In the genomic region with DNA sequence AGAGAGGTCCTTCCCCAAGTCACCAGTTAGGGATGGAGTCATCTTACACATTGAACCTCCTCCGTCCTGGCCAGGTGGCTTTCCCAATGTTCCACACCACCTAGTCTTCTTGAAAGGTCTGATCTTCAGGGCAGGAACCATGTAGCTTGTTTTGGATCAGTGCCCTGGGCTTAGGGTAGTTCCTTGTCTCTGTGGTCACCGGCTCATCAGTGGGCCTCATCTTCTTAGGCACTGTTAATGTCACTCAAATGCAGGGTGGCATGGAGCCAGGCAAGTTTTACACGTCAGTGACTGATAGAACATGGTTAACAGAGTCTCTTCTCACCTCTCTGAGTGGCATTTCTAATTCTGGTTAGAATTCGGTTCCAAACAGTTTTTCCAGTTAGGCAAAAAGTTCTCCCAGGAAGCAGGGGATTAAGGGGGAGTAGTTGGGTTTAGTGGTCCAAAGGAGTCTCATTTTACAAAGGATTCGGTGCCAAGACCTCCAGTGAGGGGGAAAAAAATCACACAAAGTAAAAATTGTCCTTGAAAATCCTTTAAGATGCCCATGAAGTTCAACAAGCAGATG, we compare ENCODE assay signal across 17 mouse cellular contexts. TPM values are rescaled to one million over a fixed set of nuclear protein-coding genes. Genes with fewer than 3 reads are reported as not detected.
DNase-seq lines count a peak whose midpoint lies in the region; ATAC-seq and TF ChIP-seq lines count a peak whose summit lies in the region.
"Had no signal": no experiment of that assay in that cellular context is flagged by ENCODE, and none has a peak within 500 bp of the region (broad histone marks: within the 10 kb centered on the region; RNA-seq: fewer than 3 reads in every experiment).

No protein-coding gene starts in this region.

- no peak for TF ChIP-seq CTCF in stomach, postnatal 0 days (IDR thresholded peaks at IDR 0.05; ENCODE audit: low read depth)

- H3K27me3 ChIP-seq in heart, embryonic 12.5 days (replicated peaks): no peaks in the 10 kb centered on the region
- H3K27me3 ChIP-seq in lung, embryonic 16.5 days (ENCODE audit: control insufficient read depth, insufficient read depth, low read depth, low read length): no peaks in the 10 kb centered on the region
- H3K27me3 ChIP-seq in embryonic facial prominence, embryonic 15.5 days: no peaks in the 10 kb centered on the region
- no peaks in the 10 kb centered on the region for H3K27me3 ChIP-seq in stomach, postnatal 0 days (ENCODE audit: control insufficient read depth, insufficient read depth, low read length)
- H3K27me3 ChIP-seq: forebrain, embryonic 12.5 days; hindbrain, embryonic 15.5 days; midbrain, embryonic 12.5 days; neural tube, embryonic 12.5 days had no signal

- no peak overlapping the region for H3K4me2 ChIP-seq in heart, embryonic 12.5 days
- H3K4me2 ChIP-seq in lung, embryonic 16.5 days (ENCODE audit: low read depth, low read length): no peak overlapping the region
- no peak overlapping the region for H3K4me2 ChIP-seq in embryonic facial prominence, embryonic 15.5 days (replicated peaks)
- no peak overlapping the region for H3K4me2 ChIP-seq in stomach, postnatal 0 days (replicated peaks; ENCODE audit: low read depth)
- H3K4me2 ChIP-seq: forebrain, embryonic 12.5 days; hindbrain, embryonic 15.5 days; midbrain, embryonic 12.5 days; neural tube, embryonic 12.5 days had no signal

- no peak for DNase-seq in heart, adult 18-20 months
- DNase-seq in lung, postnatal 4 days: no peak
- no peak for DNase-seq in stomach, postnatal 0 days (ENCODE audit: low spot score)
- no peak for DNase-seq in embryo, embryonic 10.5 days (ENCODE audit: low spot score)
- DNase-seq in adrenal gland, adult (ENCODE audit: inconsistent age in 2 of 2, low spot score in 1 of 2): no peak
- DNase-seq: adrenal gland, adult 2 months; gastrocnemius, postnatal 14 days; retina, postnatal 1 day; thymus, postnatal 14 days had no signal

- H3K27ac ChIP-seq in heart, embryonic 12.5 days (ENCODE audit: poor library complexity, severe bottlenecking): peak overlapping the region; percentile 79
- peak overlapping the region; percentile 44 for H3K27ac ChIP-seq in lung, embryonic 16.5 days (ENCODE audit: low read length)
- peak overlapping the region; percentile 58 for H3K27ac ChIP-seq in embryonic facial prominence, embryonic 15.5 days (replicated peaks)
- peak overlapping the region; percentile 24; the same call in 1 of the 2 replicates for H3K27ac ChIP-seq in stomach, postnatal 0 days (replicated peaks)
- H3K27ac ChIP-seq: forebrain, embryonic 12.5 days; hindbrain, embryonic 15.5 days; layer of hippocampus, adult 2 months; midbrain, embryonic 12.5 days; neural tube, embryonic 12.5 days had no signal

- TF ChIP-seq EP300 in stomach, postnatal 0 days (optimal IDR thresholded peaks at IDR 0.05): no peak

- H3K4me1 ChIP-seq in heart, embryonic 12.5 days (replicated peaks): peaks cover 47% of the 10 kb centered on the region
- peaks cover 32% of the 10 kb centered on the region for H3K4me1 ChIP-seq in lung, embryonic 16.5 days (replicated peaks; ENCODE audit: control insufficient read depth, insufficient read depth, low read length)
- peaks cover 28% of the 10 kb centered on the region for H3K4me1 ChIP-seq in embryonic facial prominence, embryonic 15.5 days
- peaks cover 7% of the 10 kb centered on the region; the same call in 1 of the 2 replicates for H3K4me1 ChIP-seq in stomach, postnatal 0 days (replicated peaks; ENCODE audit: control insufficient read depth, insufficient read depth)

- H3K9me3 ChIP-seq in heart, embryonic 12.5 days (replicated peaks): no peaks in the 10 kb centered on the region
- no peaks in the 10 kb centered on the region for H3K9me3 ChIP-seq in lung, embryonic 16.5 days (ENCODE audit: control insufficient read depth, low read length)
- no peaks in the 10 kb centered on the region for H3K9me3 ChIP-seq in embryonic facial prominence, embryonic 15.5 days (replicated peaks)
- no peaks in the 10 kb centered on the region for H3K9me3 ChIP-seq in stomach, postnatal 0 days (ENCODE audit: control insufficient read depth, low read length)
- H3K9me3 ChIP-seq: forebrain, embryonic 12.5 days; hindbrain, embryonic 15.5 days; midbrain, embryonic 12.5 days; neural tube, embryonic 12.5 days had no signal

- no peaks in the 10 kb centered on the region for H3K36me3 ChIP-seq in heart, embryonic 12.5 days
- no peaks in the 10 kb centered on the region for H3K36me3 ChIP-seq in lung, embryonic 16.5 days (ENCODE audit: control insufficient read depth, insufficient read depth, low read length)
- H3K36me3 ChIP-seq in embryonic facial prominence, embryonic 15.5 days: no peaks in the 10 kb centered on the region
- H3K36me3 ChIP-seq in stomach, postnatal 0 days (ENCODE audit: control insufficient read depth, insufficient read depth, low read length): no peaks in the 10 kb centered on the region
- H3K36me3 ChIP-seq: forebrain, embryonic 12.5 days; hindbrain, embryonic 15.5 days; midbrain, embryonic 12.5 days; neural tube, embryonic 12.5 days had no signal

- WGBS in heart, embryonic 12.5 days: 40% methylated on average over 5 of the region's 5 CpGs
- 40% methylated on average over 5 of the region's 5 CpGs for WGBS in lung, embryonic 16.5 days
- WGBS in embryonic facial prominence, embryonic 15.5 days: 29% methylated on average over 5 of the region's 5 CpGs
- WGBS in stomach, postnatal 0 days: 58% methylated on average over 5 of the region's 5 CpGs

- H3K4me3 ChIP-seq in heart, embryonic 12.5 days: no peak overlapping the region
- H3K4me3 ChIP-seq in lung, embryonic 16.5 days (ENCODE audit: low read length): no peak overlapping the region
- H3K4me3 ChIP-seq in embryonic facial prominence, embryonic 15.5 days (replicated peaks): no peak overlapping the region
- H3K4me3 ChIP-seq in stomach, postnatal 0 days (ENCODE audit: low read depth, low read length): no peak overlapping the region
- H3K4me3 ChIP-seq: forebrain, embryonic 12.5 days; hindbrain, embryonic 15.5 days; layer of hippocampus, adult 2 months; midbrain, embryonic 12.5 days; neural tube, embryonic 12.5 days had no signal

- no peak overlapping the region for H3K9ac ChIP-seq in heart, embryonic 12.5 days
- no peak overlapping the region for H3K9ac ChIP-seq in lung, embryonic 16.5 days (ENCODE audit: low read length)
- no peak overlapping the region for H3K9ac ChIP-seq in embryonic facial prominence, embryonic 15.5 days
- H3K9ac ChIP-seq in stomach, postnatal 0 days (ENCODE audit: low read length): no peak overlapping the region
- H3K9ac ChIP-seq: forebrain, embryonic 12.5 days; hindbrain, embryonic 15.5 days; midbrain, embryonic 12.5 days; neural tube, embryonic 12.5 days had no signal

- ATAC-seq in heart, embryonic 12.5 days (ENCODE audit: insufficient number of reproducible peaks, low FRiP score): no peak
- ATAC-seq in lung, embryonic 16.5 days (ENCODE audit: low read depth): no peak
- ATAC-seq in embryonic facial prominence, embryonic 15.5 days (ENCODE audit: insufficient number of reproducible peaks, low FRiP score, low TSS enrichment, low read depth): no peak
- no peak for ATAC-seq in stomach, postnatal 0 days (ENCODE audit: low FRiP score, low TSS enrichment)

RNA-seq across cellular contexts. Expression of a gene that starts 26.2 kb away (rescaled TPM):
- 2.0 and 2.7 TPM in 2 replicates for polyA plus RNA-seq in heart, embryonic 12.5 days (2016; fragmentation: Nextera tagmentation; extraction: Ambion mirVana)
- 1 to 10 TPM; 5.2 to 5.4 TPM for total RNA-seq in heart, adult 18-20 months (2021)
- polyA plus RNA-seq in lung, embryonic 16.5 days (2015; fragmentation: Nextera tagmentation; extraction: Ambion mirVana): 4.7 and 6.7 TPM in 2 replicates
- polyA plus RNA-seq in embryonic facial prominence, embryonic 15.5 days (2015; fragmentation: Nextera tagmentation; extraction: Ambion mirVana): 5.1 and 6.7 TPM in 2 replicates
- polyA plus RNA-seq in stomach, postnatal 0 days (2015; fragmentation: Nextera tagmentation; extraction: Ambion mirVana): 2.3 and 2.8 TPM in 2 replicates

RNA-seq across cellular contexts. Expression of a gene that starts 43.7 kb away (rescaled TPM):
- polyA plus RNA-seq in heart, embryonic 12.5 days (2016; fragmentation: Nextera tagmentation; extraction: Ambion mirVana): 191 and 198 TPM in 2 replicates
- 100 to 1,000 TPM; 131 to 136 TPM for total RNA-seq in heart, adult 18-20 months (2021)
- polyA plus RNA-seq in lung, embryonic 16.5 days (2015; fragmentation: Nextera tagmentation; extraction: Ambion mirVana): 250 and 281 TPM in 2 replicates
- polyA plus RNA-seq in embryonic facial prominence, embryonic 15.5 days (2015; fragmentation: Nextera tagmentation; extraction: Ambion mirVana): 258 and 285 TPM in 2 replicates
- 175 and 180 TPM in 2 replicates for polyA plus RNA-seq in stomach, postnatal 0 days (2015; fragmentation: Nextera tagmentation; extraction: Ambion mirVana)

Comparison
In these comparisons a context has a peak if more than half of its experiments do, and no peak if none do; other contexts are left out.
1. H3K27ac ChIP-seq: peak in every context shown above with its lines; median percentile 79 in heart, embryonic 12.5 days; 58 in embryonic facial prominence, embryonic 15.5 days; 44 in lung, embryonic 16.5 days; 24 in stomach, postnatal 0 days.